Mouse (Mus musculus) fat pad, adult 2 months (tissue): ENCODE data around the gene Kdelc1.

Experiments used
- DNase-seq: peaks from one replicate; pipeline ENCODE4 v3.0.0-alpha.2; 2011; ENCODE audit warnings: low read depth, low spot score; ENCODE audit errors: extremely low read depth

Gene Kdelc1

DNA sequence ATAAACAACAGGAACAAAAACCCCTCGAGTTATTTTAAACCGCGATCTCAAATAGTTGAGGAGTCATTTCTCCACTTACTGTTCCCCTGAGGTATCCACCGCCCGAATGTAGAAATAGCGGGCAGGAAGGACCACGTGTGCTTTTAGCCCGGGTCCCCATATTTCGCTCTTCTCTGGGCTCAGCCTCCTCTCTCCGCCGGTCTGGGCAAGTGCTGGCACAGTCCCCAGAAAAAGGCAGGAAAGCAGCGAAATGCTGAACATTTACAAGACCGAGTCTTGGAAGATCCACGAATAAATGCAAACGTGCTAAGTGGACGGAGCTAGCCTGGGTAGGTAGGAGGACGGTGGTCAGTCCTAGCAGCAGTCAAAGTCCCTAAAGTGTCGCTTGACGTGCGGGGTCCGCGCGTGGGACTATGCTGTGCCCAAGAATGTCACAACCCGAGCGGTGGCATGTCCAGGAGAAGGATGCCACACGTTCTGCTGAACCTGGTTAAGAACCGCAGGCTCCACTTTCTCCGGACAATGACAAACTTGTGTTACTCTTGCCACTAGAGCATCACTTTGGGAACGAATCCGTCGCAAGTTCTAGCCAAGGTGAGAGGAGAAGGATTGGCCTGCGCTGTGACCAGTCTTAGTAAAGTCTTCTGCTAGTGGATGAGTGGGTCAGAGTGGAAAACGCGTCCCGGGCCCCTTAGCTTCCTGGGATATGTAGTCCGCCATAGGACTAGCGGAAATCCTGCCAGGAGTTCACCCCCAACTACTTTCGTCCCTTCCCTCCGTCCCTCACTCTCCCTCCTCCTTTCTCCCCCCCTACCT lies at the start of gene Kdelc1, which contains the start of gene Bivm:
Kdelc1 (minus strand) TSS at position 570 of the 816 bp plus-strand sequence.
Bivm (plus strand) TSS at position 719 of the 816 bp plus-strand sequence.
- DNase-seq, result peak; percentile 88

- DNase-seq, result no peak
Measured at GRCm38 (mm10) chr1:44167859-44168383, 49.3 kb upstream of the Kdelc1 start.

- no peak for DNase-seq
Measured at GRCm38 (mm10) chr1:44162389-44162788, 43.8 kb upstream of the Kdelc1 start.

DNA sequence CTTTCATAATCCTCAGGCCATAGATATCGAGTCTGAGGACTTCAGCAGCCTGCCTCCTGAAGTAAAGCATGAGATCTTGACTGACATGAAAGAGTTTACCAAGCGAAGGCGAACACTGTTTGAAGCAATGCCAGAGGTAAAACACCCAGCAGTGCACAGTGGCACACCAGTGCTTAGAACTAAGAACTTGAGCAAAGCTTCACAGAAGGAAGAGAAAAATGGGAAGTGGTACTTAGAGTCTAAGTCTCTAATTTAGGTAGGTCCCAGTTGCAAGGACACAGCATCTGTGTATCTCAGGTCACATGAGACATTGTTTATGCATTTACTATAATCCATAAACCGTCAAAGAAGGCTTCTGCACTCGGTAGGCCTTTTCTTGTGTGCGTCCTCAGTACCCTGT lies 43.2 kb upstream of the Kdelc1 start:
- no peak for DNase-seq

DNA sequence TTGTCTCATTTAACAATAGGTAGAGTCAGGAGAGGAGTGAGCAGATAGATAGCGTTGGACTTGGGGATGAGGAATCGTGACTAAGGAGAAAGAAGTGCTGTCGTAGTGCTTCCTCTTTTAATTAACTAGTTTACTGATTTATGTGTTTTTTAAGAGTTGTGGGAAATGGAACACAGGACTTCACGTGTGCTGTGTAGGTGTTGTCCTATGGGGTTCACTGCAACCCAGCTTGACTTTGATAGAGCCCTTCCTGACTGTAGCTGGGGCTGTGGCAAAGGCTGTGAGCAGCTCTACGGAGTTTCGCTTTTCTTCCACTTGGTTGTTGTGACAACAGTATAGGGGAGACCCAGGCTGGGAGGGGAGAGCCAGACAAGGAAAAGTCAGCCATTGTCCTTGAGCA lies 39.7 kb upstream of the Kdelc1 start:
- DNase-seq, result no peak

DNA sequence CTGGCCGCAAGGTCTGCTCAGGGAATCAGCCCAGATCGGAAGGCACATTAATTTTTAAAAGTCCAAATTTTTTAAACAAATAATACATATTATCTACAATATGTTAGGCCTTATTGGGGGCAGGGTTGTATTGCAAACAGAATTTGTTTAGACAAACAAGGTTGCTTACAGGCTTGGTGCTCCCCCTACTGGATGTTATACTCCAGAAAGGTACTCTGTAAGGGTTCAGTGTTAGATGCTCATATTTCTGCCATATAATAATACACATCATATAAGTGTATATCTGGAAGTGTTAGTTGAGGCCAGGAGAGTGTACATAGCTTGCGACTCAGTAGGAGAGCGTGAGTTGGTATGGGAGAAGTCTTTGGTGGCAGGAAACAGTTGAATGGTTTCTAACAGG lies 36.7 kb upstream of the Kdelc1 start:
- no peak for DNase-seq

DNA sequence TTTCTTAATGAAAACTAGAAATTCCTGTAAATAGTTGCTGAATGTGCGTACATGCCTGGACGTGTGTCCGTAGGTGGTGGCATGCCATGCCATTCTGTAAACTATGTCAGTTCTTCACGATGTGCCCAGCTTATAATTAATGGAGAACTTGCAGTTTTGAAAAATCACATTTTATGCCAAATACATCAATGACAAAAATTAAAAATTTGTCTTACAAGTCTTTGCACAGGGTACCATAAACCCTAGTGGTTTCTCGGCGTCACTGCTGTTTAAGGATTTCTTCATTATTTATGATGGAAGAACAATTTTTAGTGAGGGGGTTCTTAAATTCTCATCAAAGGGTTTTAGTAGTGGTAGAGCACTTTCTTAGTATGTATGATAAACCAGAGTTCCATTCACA lies 30.1 kb upstream of the Kdelc1 start:
- DNase-seq, result no peak

- DNase-seq, result peak; percentile 46
Measured at GRCm38 (mm10) chr1:44147563-44148381, 29.2 kb upstream of the Kdelc1 start, which contains the start of gene Ercc5. TSS of gene Ercc5 (plus strand) at chr1:44147744.

GRCm38 (mm10) chr1:44142747-44143146 lies 24.1 kb upstream of the Kdelc1 start:
- peak; percentile 81 for DNase-seq

DNA sequence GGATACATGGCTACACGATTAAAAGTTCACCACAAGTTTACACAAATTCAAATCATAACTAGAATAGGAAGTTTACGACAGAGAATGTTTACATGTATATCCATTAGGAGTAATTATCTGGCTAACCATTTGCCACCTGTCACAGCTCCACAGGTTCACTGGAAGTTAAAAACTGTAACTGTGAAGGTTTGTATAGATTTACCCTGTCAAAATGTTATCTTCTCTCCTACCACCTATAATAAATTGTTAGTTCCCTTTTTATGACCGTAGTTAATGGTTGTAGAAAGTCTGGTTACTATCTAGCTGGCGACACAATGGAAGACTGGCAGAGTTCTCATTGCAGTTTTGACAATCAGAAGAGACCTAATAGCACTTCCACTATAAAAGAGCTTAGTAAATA lies 21.6 kb upstream of the Kdelc1 start:
- DNase-seq, result no peak

DNA sequence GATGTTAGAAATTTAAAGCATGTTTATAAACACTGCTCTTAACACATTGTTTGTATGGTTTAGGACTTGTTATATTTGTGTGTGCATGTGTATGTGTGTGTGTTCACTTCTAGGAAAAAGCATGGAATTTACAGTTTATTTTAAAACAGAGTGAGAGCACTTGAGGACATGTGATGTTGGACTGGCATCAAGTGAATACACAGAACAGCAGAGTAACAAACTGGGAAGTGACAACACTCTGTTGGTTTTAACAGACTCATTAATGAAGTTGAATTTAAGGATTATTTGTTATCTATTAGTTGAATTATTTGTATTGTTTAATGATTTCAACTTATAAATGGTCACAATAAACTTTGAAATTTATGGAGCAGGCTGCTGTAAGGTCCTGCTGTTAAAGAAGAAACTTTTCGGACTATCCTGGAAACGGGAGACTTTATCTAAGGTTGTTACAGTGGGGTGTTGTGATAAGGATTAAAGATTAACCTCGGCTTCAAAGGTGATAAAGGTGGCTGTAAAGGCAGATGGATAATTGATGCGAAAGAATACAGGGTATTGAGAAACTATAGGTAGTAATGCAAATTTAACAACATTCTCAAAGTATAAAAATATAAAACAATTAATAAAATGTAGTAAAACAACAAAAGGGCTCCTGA lies 11.4 kb upstream of the Kdelc1 start:
- no peak for DNase-seq

DNA sequence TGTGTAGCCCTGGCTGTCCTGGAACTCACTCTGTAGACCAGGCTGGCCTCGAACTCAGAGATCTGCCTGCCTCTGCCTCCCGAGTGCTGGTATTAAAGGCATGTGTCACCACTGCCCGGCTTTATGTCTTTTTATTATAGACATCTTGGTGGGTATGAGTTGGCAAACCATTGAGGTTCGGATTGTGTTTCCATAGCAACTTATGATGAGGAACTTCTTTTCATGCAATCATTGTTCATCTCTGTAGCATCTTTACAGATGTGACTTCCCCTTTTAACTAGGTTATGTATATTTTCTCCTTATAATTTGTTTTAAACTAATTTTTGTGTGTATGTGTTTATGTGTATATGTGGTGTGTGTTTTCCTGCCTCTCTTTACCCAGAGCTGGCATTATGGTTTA lies 7.0 kb upstream of the Kdelc1 start:
- no peak for DNase-seq

- no peak for DNase-seq
Measured at GRCm38 (mm10) chr1:44122256-44122655, 3.6 kb upstream of the Kdelc1 start.

DNA sequence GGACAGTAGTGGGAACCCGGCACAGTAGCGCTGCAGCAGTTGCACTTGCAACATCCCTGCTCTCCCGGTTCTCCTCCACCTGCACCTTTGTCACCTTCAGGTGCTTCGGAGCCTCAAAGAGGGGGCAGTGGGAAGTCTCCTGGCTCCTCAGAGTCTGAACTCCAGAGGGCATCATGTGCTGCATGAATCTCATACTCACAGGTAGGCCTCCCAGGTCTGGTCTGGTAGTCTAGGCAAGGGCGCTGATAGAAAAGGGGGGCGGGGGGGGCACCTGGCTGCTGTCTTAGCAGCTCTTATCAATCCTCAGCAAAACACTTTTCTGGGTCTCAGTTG lies 1.4 kb upstream of the Kdelc1 start:
- DNase-seq, result no peak

GRCm38 (mm10) chr1:44119201-44120073 lies 829 bp upstream of the Kdelc1 start:
- DNase-seq, result no peak

DNA sequence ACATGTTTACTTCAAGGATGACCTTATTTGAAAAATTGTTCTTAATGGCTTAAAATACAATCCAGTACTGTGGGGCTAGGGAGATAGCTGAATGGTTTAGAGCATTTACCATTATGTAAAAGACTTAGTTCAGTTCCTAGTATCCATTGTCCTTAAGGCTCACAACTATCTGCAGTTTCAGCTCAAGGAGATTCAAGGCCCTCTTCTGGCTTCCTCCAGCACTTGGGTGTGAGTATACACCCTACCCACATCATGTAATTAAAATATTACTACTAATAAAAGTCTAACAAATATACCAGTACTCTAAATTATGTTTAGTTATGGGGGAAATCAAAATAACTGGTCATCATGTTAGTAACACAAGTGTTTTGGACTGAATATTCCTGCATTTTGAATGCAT lies 1.0 kb downstream of the Kdelc1 start:
- no peak for DNase-seq

- DNase-seq, result no peak
Measured at GRCm38 (mm10) chr1:44102939-44103338, 15.7 kb downstream of the Kdelc1 start.

DNA sequence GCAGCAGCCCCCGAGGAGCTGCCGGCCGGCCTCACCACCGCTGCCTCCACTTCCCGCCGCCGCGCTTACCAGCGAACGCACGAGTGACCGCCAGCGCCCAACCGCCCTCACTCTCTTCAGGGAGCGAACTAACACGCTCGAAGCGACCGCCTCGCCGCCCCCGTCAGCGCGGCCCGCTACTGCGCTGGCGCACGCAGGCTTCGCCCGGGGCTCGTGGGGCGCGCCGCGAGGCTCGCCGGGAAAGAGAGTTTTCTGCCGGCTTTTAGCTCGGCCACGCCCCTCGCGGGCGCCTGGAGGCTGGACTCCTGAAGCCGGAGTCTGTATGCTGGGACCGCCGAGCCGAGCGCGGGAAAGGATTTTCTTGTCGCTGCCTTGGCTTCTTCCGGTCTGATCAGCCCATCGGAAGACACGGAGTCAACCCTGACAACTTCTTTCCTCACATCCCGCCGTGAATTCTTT lies 16.3 kb downstream of the Kdelc1 start, which contains the start of gene Tex30:
Tex30 (minus strand) TSS at position 183 of the 459 bp plus-strand sequence.
- DNase-seq, result peak; percentile 33

DNA sequence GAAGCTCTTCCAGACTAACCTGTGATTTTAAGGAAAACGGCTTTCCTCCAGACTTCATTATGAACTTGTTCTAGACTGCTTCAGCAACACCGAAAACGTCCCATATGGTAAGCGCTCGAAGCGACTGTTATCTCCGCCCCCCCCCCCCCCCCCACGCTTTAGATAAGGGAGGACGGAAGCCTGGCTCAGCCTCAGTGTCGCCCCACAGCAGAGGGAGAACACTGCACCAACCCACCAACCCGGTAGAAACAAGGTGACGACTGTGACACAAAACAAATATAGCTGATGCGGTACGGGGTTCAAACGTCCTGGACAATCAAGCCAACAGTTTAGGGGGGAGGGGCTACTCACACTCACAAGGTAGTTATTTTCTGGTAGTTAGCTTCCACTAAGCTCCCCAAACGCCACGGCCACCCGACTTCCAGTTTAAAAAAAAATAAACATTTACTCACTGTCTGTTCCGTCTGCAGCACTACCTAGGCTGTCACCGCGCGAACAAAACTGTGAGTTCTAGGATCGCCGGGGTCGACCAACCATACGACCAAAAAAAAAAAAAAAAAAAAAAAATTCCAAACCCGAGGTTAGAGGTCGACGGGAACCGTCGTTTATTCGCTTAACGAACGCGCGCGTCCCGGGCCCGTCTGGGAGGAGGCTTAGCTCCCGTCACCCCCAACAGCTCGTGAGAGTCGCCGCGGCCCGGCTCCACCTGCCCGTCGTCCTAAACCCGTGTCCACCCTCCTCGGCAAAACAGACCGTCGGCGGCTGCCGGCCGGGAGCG lies 17.0 kb downstream of the Kdelc1 start:
- DNase-seq, result no peak
